Mouse (Mus musculus) limb, embryonic 12.5 days (tissue): ENCODE results near the gene Rpl6. TPM values are rescaled to one million over a fixed set of nuclear protein-coding genes. Genes with fewer than 3 reads are reported as not detected.
"Not testable (repeated sequence)": the region's sequence is repeated elsewhere in the genome, so short reads cannot be mapped to it uniquely, and the experiment has no call there.

Source experiments
- ATAC-seq: fragments of 200-750 bp; cut with Nextera tagmentation; 2 replicates; pipeline ENCODE4 v1.8.0; 2017; ENCODE audit warnings: low read depth, moderate TSS enrichment; ENCODE audit not compliant: insufficient number of reproducible peaks, insufficient read depth, low FRiP score, low TSS enrichment
- H3K27ac ChIP-seq: fragments of 300-500 bp; sonication (generic); 2 replicates; pipeline ENCODE4 v1.5.1; 2016; ENCODE audit warnings: mild to moderate bottlenecking, moderate library complexity
- H3K27me3 ChIP-seq: fragments of 300-500 bp; sonication (generic); 2 replicates; pipeline ENCODE4 v1.6.1; 2016; ENCODE audit warnings: mild to moderate bottlenecking, moderate library complexity
- H3K36me3 ChIP-seq: fragments of 300-500 bp; sonication (generic); 2 replicates; pipeline ENCODE4 v1.6.1; 2016; ENCODE audit warnings: mild to moderate bottlenecking, moderate library complexity
- H3K4me1 ChIP-seq: fragments of 300-500 bp; sonication (generic); replicated peaks from 2 replicates; pipeline ENCODE4 v1.6.1; 2016
- H3K4me2 ChIP-seq: fragments of 300-500 bp; sonication (generic); 2 replicates; pipeline ENCODE4 v1.6.1; 2016; ENCODE audit warnings: mild to moderate bottlenecking, moderate library complexity
- H3K4me3 ChIP-seq: fragments of 300-500 bp; sonication (generic); replicated peaks from 2 replicates; pipeline ENCODE4 v1.5.1; 2016; ENCODE audit warnings: mild to moderate bottlenecking
- H3K9ac ChIP-seq: fragments of 300-500 bp; sonication (generic); replicated peaks from 2 replicates; pipeline ENCODE4 v1.6.1; 2016; ENCODE audit warnings: mild to moderate bottlenecking, moderate library complexity
- H3K9me3 ChIP-seq: fragments of 300-500 bp; sonication (generic); 2 replicates; pipeline ENCODE4 v1.6.1; 2016; ENCODE audit warnings: mild to moderate bottlenecking, moderate library complexity
- WGBS: fragments of 180-500 bp; shearing (Covaris S2); methylation state at CpG from one replicate; pipeline ENCODE4 v1.1.7; 2016; 5-methylcytosine and 5-hydroxymethylcytosine counted together
- polyA plus RNA-seq: library from polyadenylated mRNA; unstranded; fragments of >200 nt; fragmentation: Nextera tagmentation; extraction: Ambion mirVana; gene quantifications from 2 replicates; pipeline ENCODE4 v1.2.1, GENCODE M21; 2016

Gene Rpl6
- polyA plus RNA-seq, 1 experiment from 2014 or later: 637 TPM

GRCm38 (mm10) chr5:121226406-121226805, 22.1 kb downstream of the Rpl6 start:
- Histone ChIP-seq H3K27ac (no peak overlapping the region), H3K36me3 (no peaks in the 10 kb centered on the region), H3K4me3 (no peak overlapping the region), H3K4me2 (no peak overlapping the region), H3K9me3 (0 out of 2 replicates have a peak, but pooled peaks cover 4% of the 10 kb centered on the region), H3K9ac (no peak overlapping the region), H3K4me1 (peaks cover 5% of the 10 kb centered on the region), H3K27me3 (no peaks in the 10 kb centered on the region)
- ATAC-seq: no peak
- WGBS: 87% methylated on average over 3 of the region's 3 CpGs

- H3K9ac ChIP-seq: no peak overlapping the region
- no peak overlapping the region for H3K27ac ChIP-seq
- H3K4me1 ChIP-seq: peaks cover under 1% of the 10 kb centered on the region; the same call in 1 of the 2 replicates
- H3K27me3 ChIP-seq: no peaks in the 10 kb centered on the region
- WGBS: 86% methylated on average over 4 of the region's 4 CpGs
- H3K36me3 ChIP-seq: no peaks in the 10 kb centered on the region
- H3K9me3 ChIP-seq: 0 out of 2 replicates have a peak, but pooled peaks cover 4% of the 10 kb centered on the region
- no peak overlapping the region for H3K4me2 ChIP-seq
- no peak overlapping the region for H3K4me3 ChIP-seq
- ATAC-seq: no peak
These were observed 22.6 kb downstream of the Rpl6 start for GRCm38 (mm10) chr5:121226845-121227244.

DNA sequence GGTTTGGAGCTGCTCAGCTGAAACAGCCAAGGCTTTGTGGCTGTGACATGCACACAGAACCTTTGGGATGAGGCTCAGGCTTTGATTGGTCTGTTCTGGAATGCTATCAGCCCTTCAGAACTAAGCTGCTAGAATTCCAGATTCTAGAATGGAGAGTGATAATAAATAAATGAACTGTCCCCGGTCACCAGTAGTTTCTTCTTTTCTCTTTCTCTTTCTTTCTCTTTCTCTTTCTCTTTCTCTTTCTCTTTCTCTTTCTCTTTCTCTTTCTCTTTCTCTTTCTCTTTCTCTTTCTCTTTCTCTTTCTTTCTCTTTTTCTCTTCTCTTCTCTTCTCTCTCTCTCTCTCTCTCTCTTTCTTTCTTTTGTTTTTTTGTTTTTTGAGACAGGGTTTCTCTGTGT, 23.0 kb downstream of the Rpl6 start:
- H3K4me2 ChIP-seq, ATAC-seq, H3K4me3 ChIP-seq, H3K27me3 ChIP-seq, H3K9me3 ChIP-seq, H3K9ac ChIP-seq, H3K36me3 ChIP-seq, H3K27ac ChIP-seq, H3K4me1 ChIP-seq: not testable (repeated sequence)
- 94% methylated on average over 1 of the region's 1 CpGs for WGBS

- Histone ChIP-seq H3K27ac (no peak overlapping the region), H3K27me3 (no peaks in the 10 kb centered on the region), H3K4me1 (no peaks in the 10 kb centered on the region), H3K9ac (no peak overlapping the region), H3K9me3 (0 out of 2 replicates have a peak, but pooled peaks cover 4% of the 10 kb centered on the region), H3K36me3 (no peaks in the 10 kb centered on the region), H3K4me3 (no peak overlapping the region), H3K4me2 (no peak overlapping the region)
- no peak for ATAC-seq
- WGBS: 85% methylated on average over 2 of the region's 2 CpGs
These were observed 24.9 kb downstream of the Rpl6 start for GRCm38 (mm10) chr5:121229182-121229581.

- no peak overlapping the region for H3K27ac ChIP-seq
- H3K9ac ChIP-seq: no peak overlapping the region
- H3K4me1 ChIP-seq: no peaks in the 10 kb centered on the region
- H3K36me3 ChIP-seq: no peaks in the 10 kb centered on the region
- H3K9me3 ChIP-seq: 0 out of 2 replicates have a peak, but pooled peaks cover 4% of the 10 kb centered on the region
- no peak overlapping the region for H3K4me2 ChIP-seq
- 91% methylated on average over 9 of the region's 9 CpGs for WGBS
- no peak for ATAC-seq
- no peak overlapping the region for H3K4me3 ChIP-seq
- H3K27me3 ChIP-seq: no peaks in the 10 kb centered on the region
These were observed 26.5 kb downstream of the Rpl6 start for GRCm38 (mm10) chr5:121230811-121231210.

- Histone ChIP-seq H3K9me3 (0 out of 2 replicates have a peak, but pooled peaks cover 4% of the 10 kb centered on the region), H3K4me2 (no peak overlapping the region)
These were observed 28.5 kb downstream of the Rpl6 start for GRCm38 (mm10) chr5:121232789-121233188.

DNA sequence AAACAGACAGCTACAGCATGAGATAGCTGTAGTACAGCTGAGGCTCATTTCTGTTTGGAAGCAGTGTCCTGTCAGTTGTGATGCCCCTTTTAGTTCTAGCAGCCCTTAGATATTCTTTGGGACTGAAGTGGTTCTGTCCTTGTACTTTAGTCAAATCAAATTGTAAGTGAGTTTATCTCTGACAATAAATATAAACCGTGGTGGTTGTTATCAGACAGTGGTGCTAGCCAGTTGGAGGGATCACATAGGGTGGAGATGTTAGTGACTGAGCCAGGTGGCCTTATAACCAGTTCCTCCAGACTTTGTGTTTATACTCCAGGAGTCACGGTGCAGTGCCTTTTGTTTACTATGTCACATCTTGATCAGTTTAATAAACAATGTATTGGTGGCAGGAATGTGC, 29.4 kb downstream of the Rpl6 start:
- no peaks in the 10 kb centered on the region for H3K27me3 ChIP-seq
- H3K9me3 ChIP-seq: 0 out of 2 replicates have a peak, but pooled peaks cover 4% of the 10 kb centered on the region
- no peaks in the 10 kb centered on the region for H3K36me3 ChIP-seq
- H3K9ac ChIP-seq: no peak overlapping the region
- H3K4me3 ChIP-seq: no peak overlapping the region
- H3K4me2 ChIP-seq: no peak overlapping the region
- ATAC-seq: no peak
- no peak overlapping the region for H3K27ac ChIP-seq
- 85% methylated on average over 2 of the region's 2 CpGs for WGBS
- H3K4me1 ChIP-seq: no peaks in the 10 kb centered on the region

More at GRCm38 (mm10) chr5:121232789-121233188, 28.5 kb downstream of the Rpl6 start:
- WGBS: 95% methylated on average over 1 of the region's 1 CpGs
- Histone ChIP-seq H3K4me3 (no peak overlapping the region), H3K27ac (no peak overlapping the region), H3K36me3 (no peaks in the 10 kb centered on the region), H3K27me3 (no peaks in the 10 kb centered on the region), H3K9ac (no peak overlapping the region), H3K4me1 (no peaks in the 10 kb centered on the region)
- ATAC-seq: no peak

DNA sequence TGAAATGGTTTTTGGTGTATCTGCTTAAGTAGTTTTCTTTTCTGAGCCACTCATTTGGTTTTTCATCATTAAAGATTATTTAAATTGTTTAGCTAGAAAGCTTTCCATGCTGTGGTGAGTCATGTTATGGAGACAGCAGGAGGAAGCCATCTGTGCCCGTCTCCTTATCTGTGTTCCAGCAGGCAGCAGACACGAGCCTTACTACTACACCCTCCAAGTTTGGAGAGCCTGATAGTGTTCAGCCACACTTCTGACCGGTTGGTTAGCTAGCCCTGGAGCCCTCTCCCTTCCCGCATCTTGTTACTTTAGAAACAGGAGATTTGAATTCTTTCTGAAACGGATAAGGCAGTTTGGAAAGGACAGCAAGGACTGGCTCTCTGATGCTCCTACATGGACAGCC, 31.9 kb downstream of the Rpl6 start:
- Histone ChIP-seq H3K36me3 (no peaks in the 10 kb centered on the region), H3K4me2 (no peak overlapping the region), H3K27me3 (no peaks in the 10 kb centered on the region), H3K4me1 (no peaks in the 10 kb centered on the region), H3K9ac (no peak overlapping the region), H3K27ac (no peak overlapping the region), H3K4me3 (no peak overlapping the region), H3K9me3 (no peaks in the 10 kb centered on the region)
- WGBS: 83% methylated on average over 5 of the region's 5 CpGs
- no peak for ATAC-seq

DNA sequence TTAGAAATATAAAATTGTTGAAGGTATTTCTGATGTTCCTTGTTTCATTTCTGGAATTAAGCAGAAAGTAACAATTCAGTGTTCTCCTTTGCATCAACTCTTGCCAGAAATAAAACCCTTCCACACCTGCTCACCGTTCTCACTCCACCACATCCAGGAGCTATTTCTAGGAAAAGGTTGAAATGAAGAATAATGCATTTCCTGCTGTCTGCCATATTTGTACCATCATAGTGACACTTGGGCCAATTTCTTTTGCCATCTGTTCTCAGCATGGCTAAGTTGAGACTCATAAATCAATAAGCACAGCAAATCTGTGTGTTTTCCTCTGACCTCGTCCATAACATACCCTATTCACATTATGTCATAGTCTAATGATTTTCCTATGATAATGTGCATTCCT, 33.9 kb downstream of the Rpl6 start:
- no peak overlapping the region for H3K9ac ChIP-seq
- H3K36me3 ChIP-seq: no peaks in the 10 kb centered on the region
- WGBS: 73% methylated on average over 2 of the region's 2 CpGs

DNA sequence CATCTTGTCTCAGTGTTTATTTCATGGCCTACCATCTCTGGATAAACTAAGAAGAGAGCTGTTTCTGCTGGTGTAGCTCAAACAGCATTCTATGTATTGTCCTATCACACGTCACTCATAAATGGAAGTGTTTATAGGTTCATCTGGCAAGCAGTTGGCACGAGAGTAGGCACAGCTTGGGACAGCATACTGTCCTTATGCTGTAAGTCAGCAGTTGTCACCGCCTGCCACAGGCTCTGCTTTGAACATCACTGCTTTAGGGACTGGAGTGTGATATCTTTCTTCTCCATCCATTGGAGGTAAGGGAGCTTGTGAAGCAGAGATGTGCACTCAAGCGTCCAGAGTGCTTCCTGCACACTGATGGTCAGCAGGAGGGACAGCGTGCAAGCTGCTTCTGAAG, 35.6 kb downstream of the Rpl6 start:
- no peaks in the 10 kb centered on the region for H3K36me3 ChIP-seq
- H3K4me3 ChIP-seq: no peak overlapping the region
- no peak overlapping the region for H3K4me2 ChIP-seq
- ATAC-seq: no peak
- no peaks in the 10 kb centered on the region for H3K4me1 ChIP-seq
- no peaks in the 10 kb centered on the region for H3K27me3 ChIP-seq
- no peak overlapping the region for H3K27ac ChIP-seq
- H3K9ac ChIP-seq: no peak overlapping the region
- 78% methylated on average over 5 of the region's 5 CpGs for WGBS
- H3K9me3 ChIP-seq: no peaks in the 10 kb centered on the region

More for the DNA sequence above, 33.9 kb downstream of the Rpl6 start:
- no peak overlapping the region for H3K4me2 ChIP-seq
- H3K4me3 ChIP-seq: no peak overlapping the region
- H3K9me3 ChIP-seq: no peaks in the 10 kb centered on the region
- H3K4me1 ChIP-seq: no peaks in the 10 kb centered on the region
- no peaks in the 10 kb centered on the region for H3K27me3 ChIP-seq
- no peak overlapping the region for H3K27ac ChIP-seq
- no peak for ATAC-seq

DNA sequence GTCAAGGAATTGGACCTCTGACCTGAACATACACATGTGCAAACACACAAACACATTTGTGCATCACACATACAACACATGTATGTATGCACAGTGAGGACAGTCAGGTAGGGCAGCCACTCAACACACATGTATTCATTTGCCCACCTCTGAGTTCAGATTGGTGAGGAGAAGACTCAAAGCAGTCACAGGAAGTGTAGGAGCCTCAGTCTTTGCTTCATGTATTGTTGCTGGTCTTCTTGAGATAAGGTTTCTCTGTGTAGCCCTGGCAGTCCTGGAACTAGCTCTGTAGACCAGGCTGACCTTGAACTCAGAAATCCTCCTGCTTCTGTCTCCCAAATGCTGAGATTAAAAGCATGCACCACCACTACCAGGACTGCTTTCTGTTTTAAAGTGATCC, 36.9 kb downstream of the Rpl6 start:
- Histone ChIP-seq H3K9ac (no peak overlapping the region), H3K4me1 (no peaks in the 10 kb centered on the region), H3K4me3 (no peak overlapping the region), H3K27ac (no peak overlapping the region), H3K9me3 (no peaks in the 10 kb centered on the region), H3K27me3 (no peaks in the 10 kb centered on the region), H3K36me3 (no peaks in the 10 kb centered on the region), H3K4me2 (no peak overlapping the region)
- ATAC-seq: no peak

DNA sequence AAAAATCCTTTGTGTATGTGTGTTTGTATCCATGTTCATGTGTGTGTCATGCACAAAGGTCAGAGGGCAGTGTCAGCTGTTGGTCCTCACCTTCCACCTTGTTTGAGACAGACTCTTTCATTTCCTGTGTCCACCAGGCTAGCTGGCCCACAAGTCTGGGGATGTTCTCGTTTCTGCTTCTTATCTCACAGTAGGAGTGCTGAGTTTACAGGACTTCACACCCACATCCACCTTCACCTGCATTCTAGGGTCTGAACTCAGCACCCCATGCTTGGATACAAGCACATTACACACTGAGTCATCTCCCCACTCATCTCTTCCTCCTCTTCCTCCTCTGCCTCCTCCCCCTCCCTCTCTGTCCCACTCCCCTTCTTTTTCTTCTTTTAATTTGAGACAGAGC, 38.0 kb downstream of the Rpl6 start:
- no peaks in the 10 kb centered on the region for H3K9me3 ChIP-seq
- WGBS: 52% methylated on average over 1 of the region's 1 CpGs
- H3K4me2 ChIP-seq: no peak overlapping the region
- no peaks in the 10 kb centered on the region for H3K27me3 ChIP-seq
- no peaks in the 10 kb centered on the region for H3K4me1 ChIP-seq
- H3K4me3 ChIP-seq: no peak overlapping the region
- no peaks in the 10 kb centered on the region for H3K36me3 ChIP-seq
- H3K9ac ChIP-seq: no peak overlapping the region
- no peak overlapping the region for H3K27ac ChIP-seq
- no peak for ATAC-seq
